ENCODE assay signal across 20 mouse cellular contexts in the genomic region with DNA sequence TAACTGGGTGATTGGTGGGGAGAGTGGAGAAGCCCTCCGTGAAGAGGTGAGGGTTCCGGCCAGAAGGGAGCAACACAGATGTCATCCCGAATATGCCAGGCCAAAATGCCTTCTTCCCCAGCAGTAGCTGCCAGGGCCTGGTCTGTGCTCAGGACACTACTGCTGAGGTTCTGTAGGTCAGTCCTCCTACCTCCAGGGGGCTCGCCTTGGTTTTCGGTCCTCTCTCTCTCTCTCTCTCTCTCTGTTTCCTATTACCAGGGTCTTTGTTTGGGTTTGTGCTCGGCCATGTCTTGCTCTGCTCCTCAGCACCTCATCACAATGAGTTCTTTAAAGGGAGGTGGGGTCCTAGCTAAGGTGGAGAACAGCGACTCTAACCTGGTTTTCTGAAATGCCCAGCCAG. TPM values are rescaled to one million over a fixed set of nuclear protein-coding genes. Genes with fewer than 3 reads are reported as not detected.
DNase-seq lines count a peak whose midpoint lies in the region; TF ChIP-seq lines count a peak whose summit lies in the region.
"Had no signal": no experiment of that assay in that cellular context is flagged by ENCODE, and none has a peak within 500 bp of the region (broad histone marks: within the 10 kb centered on the region; RNA-seq: fewer than 3 reads in every experiment).

No protein-coding gene starts in this region.

- in situ Hi-C loops in ES-E14 (cut with MboI; ENCODE audit: low sequenced_read_pairs in 2 of 2, unreplicated experiment in 2 of 2) = loop anchor here in 1 of 2 experiments (25.0 kb wide), 1 partner anchor 171 kb away; no protein-coding TSS in a partner anchor

- H3K27me3 ChIP-seq in heart, embryonic 10.5 days (ENCODE audit: insufficient read depth, poor library complexity, severe bottlenecking) = no peaks in the 10 kb centered on the region
- H3K27me3 ChIP-seq: forebrain, embryonic 15.5 days; heart, embryonic 12.5 days; intestine, embryonic 15.5 days; Patski had no signal

- H3K4me3 ChIP-seq in ES-E14 (ENCODE audit: insufficient read depth in 1 of 2, low read depth in 1 of 2, low read length in 2 of 2, poor library complexity in 1 of 2, severe bottlenecking in 1 of 2) = no peak overlapping the region
- no peak overlapping the region for H3K4me3 ChIP-seq in heart, embryonic 10.5 days
- H3K4me3 ChIP-seq: embryonic facial prominence, embryonic 10.5 days; forebrain, embryonic 10.5 days; forebrain, embryonic 15.5 days; heart, adult 2 months; heart, embryonic 12.5 days; hindbrain, embryonic 10.5 days; intestine, embryonic 15.5 days had no signal

- 0 out of 2 replicates have a peak overlapping the region, but pooled peaks have one; percentile 18 for H3K9ac ChIP-seq in ES-E14 (ENCODE audit: insufficient read depth, low read depth, low read length, poor library complexity, severe bottlenecking)
- H3K9ac ChIP-seq: forebrain, embryonic 15.5 days; heart, embryonic 12.5 days; hindbrain, embryonic 14.5 days; intestine, embryonic 15.5 days had no signal

- WGBS in heart, embryonic 10.5 days = 85% methylated on average over 7 of the region's 7 CpGs

- H3K4me1 ChIP-seq in ES-E14 (ENCODE audit: control insufficient read depth in 2 of 2, insufficient read depth in 2 of 2, low read length in 2 of 2, poor library complexity in 1 of 2) = peaks cover 0 to 9% of the 10 kb centered on the region in 2 experiments; a peak in 1 of 4 replicates
- peaks cover 4% of the 10 kb centered on the region; the same call in 1 of the 2 replicates for H3K4me1 ChIP-seq in heart, embryonic 10.5 days
- H3K4me1 ChIP-seq: embryonic facial prominence, embryonic 10.5 days; forebrain, embryonic 10.5 days; forebrain, embryonic 15.5 days; heart, embryonic 12.5 days; hindbrain, embryonic 10.5 days; intestine, embryonic 15.5 days had no signal

- no peaks in the 10 kb centered on the region for H3K36me3 ChIP-seq in ES-E14 (ENCODE audit: control insufficient read depth, insufficient read depth, low read length, poor library complexity, severe bottlenecking)
- no peaks in the 10 kb centered on the region for H3K36me3 ChIP-seq in heart, embryonic 10.5 days
- H3K36me3 ChIP-seq: forebrain, embryonic 10.5 days; hindbrain, embryonic 10.5 days; intestine, embryonic 15.5 days had no signal

- DNase-seq in adrenal gland, postnatal 14 days = peak; percentile 18
- DNase-seq in adrenal gland, postnatal 10 days = no peak
- peak; percentile 11 for DNase-seq in 416B (ENCODE audit: low read depth)
- no peak for DNase-seq in ES-E14 (ENCODE audit: low read depth, low spot score)
- DNase-seq in ZHBTc4 (ENCODE audit: low read depth, low spot score) = peak; percentile 53
- DNase-seq in right cerebral cortex, postnatal 25 days = no peak
- DNase-seq in adipocyte (ENCODE audit: low spot score) = no peak
- DNase-seq in heart, embryonic 10.5 days (ENCODE audit: low spot score) = no peak
- DNase-seq: cerebellum, adult 2 months; cerebellum, postnatal 10 days; gastrocnemius, postnatal 14 days; heart, adult 2 months had no signal

- no peaks in the 10 kb centered on the region for H3K9me3 ChIP-seq in ES-E14 (ENCODE audit: control insufficient read depth, insufficient read depth, low read depth, low read length)
- no peaks in the 10 kb centered on the region for H3K9me3 ChIP-seq in heart, embryonic 10.5 days
- H3K9me3 ChIP-seq: embryonic facial prominence, embryonic 10.5 days; forebrain, embryonic 10.5 days; forebrain, embryonic 15.5 days; heart, embryonic 12.5 days; hindbrain, embryonic 10.5 days; intestine, embryonic 15.5 days had no signal

- no peak overlapping the region for H3K27ac ChIP-seq in ES-E14 (ENCODE audit: insufficient read depth, low read depth, low read length, poor library complexity, severe bottlenecking)
- no peak overlapping the region for H3K27ac ChIP-seq in heart, embryonic 10.5 days
- H3K27ac ChIP-seq: embryonic facial prominence, embryonic 10.5 days; forebrain, embryonic 10.5 days; forebrain, embryonic 15.5 days; heart, adult 2 months; hindbrain, embryonic 10.5 days; hindbrain, embryonic 14.5 days; intestine, embryonic 15.5 days had no signal

TF ChIP-seq in ES-E14, 5 proteins besides CTCF, POLR2A, EP300 and RAD21:
- TF ChIP-seq HCFC1 (IDR thresholded peaks at IDR 0.05; ENCODE audit: borderline replicate concordance, insufficient read depth, low read length) = no peak
- TF ChIP-seq MAFK (IDR thresholded peaks at IDR 0.05; ENCODE audit: insufficient read depth, low read depth, low read length) = no peak
- TF ChIP-seq ZC3H11A (IDR thresholded peaks at IDR 0.05; ENCODE audit: borderline replicate concordance, low read depth, low read length) = no peak
- TF ChIP-seq ZNF384 (IDR thresholded peaks at IDR 0.05; ENCODE audit: low read depth, low read length) = no peak
- TF ChIP-seq CHD2 (IDR thresholded peaks at IDR 0.05; ENCODE audit: low read depth, low read length) = no peak

RNA-seq across cellular contexts. Expression of a gene that starts 6.4 kb away (rescaled TPM):
- 26.5 and 28.1 TPM in 2 replicates for total RNA-seq in adrenal gland, postnatal 14 days (2021)
- total RNA-seq in adrenal gland, postnatal 10 days (2021) = 10 to 100 TPM; 27.2 TPM
- 23.0 and 25.0 TPM in 2 replicates for total RNA-seq in ES-E14 (2012; rRNA removed)
- 28.0 and 31.8 TPM in 2 replicates for polyA plus RNA-seq in heart, embryonic 10.5 days (2016; fragmentation: Nextera tagmentation; extraction: Ambion mirVana)

Comparison
In these comparisons a context has a peak if more than half of its experiments do, and no peak if none do; other contexts are left out.
1. DNase-seq: peak in adrenal gland, postnatal 14 days (single experiment), 416B (single experiment) and ZHBTc4 (single experiment); none in adrenal gland, postnatal 10 days (single experiment), ES-E14 (single experiment), right cerebral cortex, postnatal 25 days (single experiment), adipocyte (single experiment) and heart, embryonic 10.5 days (single experiment).